Mouse (Mus musculus) c-Kit-positive CD71-positive TER-119-negative erythroid progenitor cells, embryonic 14.5 days (primary cell): ENCODE data around the gene Pip4k2c.

ENCODE experiments used
- DNase-seq: peaks from one replicate; pipeline ENCODE4 v3.0.0-alpha.2; 2013; ENCODE audit warnings: low read depth

Gene Pip4k2c

GRCm38 (mm10) chr10:127188465-127189115 lies 22.8 kb downstream of the Pip4k2c start:
- no peak for DNase-seq

- DNase-seq: no peak
Observed at GRCm38 (mm10) chr10:127188079-127188453, 23.3 kb downstream of the Pip4k2c start.

GRCm38 (mm10) chr10:127187371-127188078 lies 23.9 kb downstream of the Pip4k2c start:
- DNase-seq: no peak

- DNase-seq: no peak
Observed at GRCm38 (mm10) chr10:127186451-127186850, 24.9 kb downstream of the Pip4k2c start.

- no peak for DNase-seq
Observed at GRCm38 (mm10) chr10:127185506-127185905, 25.9 kb downstream of the Pip4k2c start.

- DNase-seq: no peak
Observed at GRCm38 (mm10) chr10:127185101-127185500, 26.3 kb downstream of the Pip4k2c start.

GRCm38 (mm10) chr10:127183759-127184158 lies 27.6 kb downstream of the Pip4k2c start:
- no peak for DNase-seq

GRCm38 (mm10) chr10:127182624-127183023 lies 28.8 kb downstream of the Pip4k2c start:
- DNase-seq: no peak

GRCm38 (mm10) chr10:127181566-127181965 lies 29.8 kb downstream of the Pip4k2c start:
- no peak for DNase-seq

- DNase-seq: no peak
Observed at GRCm38 (mm10) chr10:127180695-127181047, 30.7 kb downstream of the Pip4k2c start.

- no peak for DNase-seq
Observed at GRCm38 (mm10) chr10:127179871-127180694, 31.3 kb downstream of the Pip4k2c start, which contains the start of gene Slc26a10. Slc26a10 (minus strand) TSS chr10:127180645.

- DNase-seq: no peak
Observed at GRCm38 (mm10) chr10:127178286-127179027, 32.9 kb downstream of the Pip4k2c start.

- peak; percentile 74 for DNase-seq
Observed at GRCm38 (mm10) chr10:127177719-127178118, 33.7 kb downstream of the Pip4k2c start.

- DNase-seq: no peak
Observed at GRCm38 (mm10) chr10:127177235-127177634, 34.1 kb downstream of the Pip4k2c start.

GRCm38 (mm10) chr10:127176756-127177155 lies 34.6 kb downstream of the Pip4k2c start:
- DNase-seq: no peak

- no peak for DNase-seq
Observed at GRCm38 (mm10) chr10:127176228-127176627, 35.2 kb downstream of the Pip4k2c start.

- DNase-seq: no peak
Observed at GRCm38 (mm10) chr10:127174170-127174569, 37.2 kb downstream of the Pip4k2c start.

- DNase-seq: no peak
Observed at GRCm38 (mm10) chr10:127173148-127174065, 38.0 kb downstream of the Pip4k2c start.

GRCm38 (mm10) chr10:127171631-127172200 lies 39.7 kb downstream of the Pip4k2c start:
- no peak for DNase-seq

- DNase-seq: no peak
Observed at GRCm38 (mm10) chr10:127170837-127171272, 40.5 kb downstream of the Pip4k2c start.

GRCm38 (mm10) chr10:127170002-127170401 lies 41.4 kb downstream of the Pip4k2c start:
- DNase-seq: peak; percentile 49
